In the genomic region with DNA sequence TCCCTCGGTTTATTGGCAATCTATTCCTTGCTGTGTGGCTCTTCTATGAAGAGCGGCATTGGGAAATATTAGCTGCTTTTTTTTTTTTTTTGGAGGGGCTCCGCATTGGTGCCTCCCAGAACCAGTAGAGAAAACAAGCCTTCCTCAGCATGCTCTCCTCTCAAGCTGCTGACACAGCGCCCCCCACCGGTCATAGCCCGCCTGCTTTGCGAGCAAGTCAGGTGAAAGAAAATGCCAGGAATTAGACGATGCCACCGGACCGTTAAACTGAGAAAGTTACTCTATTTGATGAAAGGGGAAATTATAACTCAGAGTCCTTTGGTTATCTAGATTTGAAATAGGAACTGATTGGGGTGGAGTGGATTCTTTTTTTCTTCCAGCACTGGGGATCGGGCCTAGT, we compare ENCODE assay signal across 13 mouse cellular contexts. TPM values are rescaled to one million over a fixed set of nuclear protein-coding genes. Genes with fewer than 3 reads are reported as not detected.
DNase-seq lines count a peak whose midpoint lies in the region; ATAC-seq and TF ChIP-seq lines count a peak whose summit lies in the region.
"Had no signal": no experiment of that assay in that cellular context is flagged by ENCODE, and none has a peak within 500 bp of the region (broad histone marks: within the 10 kb centered on the region; RNA-seq: fewer than 3 reads in every experiment).

No protein-coding gene starts in this region.

- no peak overlapping the region for H3K27ac ChIP-seq in hindbrain, postnatal 0 days
- H3K27ac ChIP-seq in hindbrain, embryonic 10.5 days = no peak overlapping the region
- H3K27ac ChIP-seq: heart, adult 2 months had no signal

- H3K4me1 ChIP-seq in hindbrain, postnatal 0 days (ENCODE audit: insufficient read depth, low read length) = peaks cover 3% of the 10 kb centered on the region; the same call in 1 of the 2 replicates
- peaks cover 7% of the 10 kb centered on the region; the same call in 1 of the 2 replicates for H3K4me1 ChIP-seq in hindbrain, embryonic 10.5 days (replicated peaks)

- H3K9me3 ChIP-seq in hindbrain, postnatal 0 days (ENCODE audit: low read length) = no peaks in the 10 kb centered on the region
- H3K9me3 ChIP-seq in hindbrain, embryonic 10.5 days = 0 out of 2 replicates have a peak, but pooled peaks cover 5% of the 10 kb centered on the region

- no peaks in the 10 kb centered on the region for H3K27me3 ChIP-seq in hindbrain, postnatal 0 days (ENCODE audit: insufficient read depth, low read length)
- no peaks in the 10 kb centered on the region for H3K27me3 ChIP-seq in hindbrain, embryonic 10.5 days (ENCODE audit: insufficient read depth, poor library complexity, severe bottlenecking)

- H3K36me3 ChIP-seq in hindbrain, postnatal 0 days (ENCODE audit: insufficient read depth, low read length) = no peaks in the 10 kb centered on the region
- H3K36me3 ChIP-seq in hindbrain, embryonic 10.5 days = peaks cover 9% of the 10 kb centered on the region

- no peak overlapping the region for H3K9ac ChIP-seq in hindbrain, postnatal 0 days (replicated peaks; ENCODE audit: low read length)

- 77% methylated on average over 11 of the region's 11 CpGs for WGBS in hindbrain, postnatal 0 days
- WGBS in hindbrain, embryonic 10.5 days = 79% methylated on average over 11 of the region's 11 CpGs

- TF ChIP-seq CTCF in hindbrain, postnatal 0 days (IDR thresholded peaks at IDR 0.05; ENCODE audit: low read depth) = peak; percentile 36; the same call in 1 of the 2 replicates

- no peak for ATAC-seq in hindbrain, postnatal 0 days
- no peak for ATAC-seq in monocyte, adult 5-6 weeks (replicated peaks; ENCODE audit: insufficient number of reproducible peaks, low FRiP score, low TSS enrichment, poor library complexity, severe bottlenecking)

- H3K4me3 ChIP-seq in hindbrain, postnatal 0 days (ENCODE audit: low read length) = no peak overlapping the region
- no peak overlapping the region for H3K4me3 ChIP-seq in hindbrain, embryonic 10.5 days
- H3K4me3 ChIP-seq: heart, adult 2 months had no signal

- DNase-seq in hindbrain, postnatal 0 days (ENCODE audit: low spot score) = peak; percentile 43
- no peak for DNase-seq in hindbrain, embryonic 10.5 days (ENCODE audit: low spot score)
- DNase-seq in retina, postnatal 1 day = peak; percentile 25
- DNase-seq in retina, embryonic 14.5 days (ENCODE audit: low spot score) = no peak
- DNase-seq in frontal cortex, postnatal 36 days (ENCODE audit: low spot score in 2 of 2) = peak; percentile 50 to 56
- peak; percentile 59 for DNase-seq in testis, postnatal 10 days (ENCODE audit: low spot score)
- no peak for DNase-seq in adrenal gland, adult 2 months
- DNase-seq: heart, adult 2 months; heart, postnatal 14 days; kidney, adult 18-20 months; lung, adult 2 months; thymus, postnatal 25 days had no signal

- no peak overlapping the region for H3K4me2 ChIP-seq in hindbrain, postnatal 0 days (ENCODE audit: low read depth, low read length)

RNA-seq across cellular contexts. Expression of gene B3glct, which starts 14.5 kb away (rescaled TPM):
- total RNA-seq in hindbrain, postnatal 0 days (2014; rRNA removed) = 18.7 and 22.4 TPM in 2 replicates
- 13.1 and 14.4 TPM in 2 replicates for polyA plus RNA-seq in hindbrain, postnatal 0 days (2015; fragmentation: Nextera tagmentation; extraction: Ambion mirVana)
- 11.9 and 14.9 TPM in 2 replicates for polyA plus RNA-seq in hindbrain, embryonic 10.5 days (2016; fragmentation: Nextera tagmentation; extraction: Ambion mirVana)
- 1.9 to 6.3 TPM (median 2.4 TPM) in 3 replicates for total RNA-seq in monocyte, adult 5-6 weeks (2017)
- 10 to 100 TPM; 20.3 to 24.7 TPM for total RNA-seq in adrenal gland, adult 2 months (2021)
- polyA plus RNA-seq in adrenal gland, adult 2 months (2012; rRNA removed) = 8.1 and 11.2 TPM in 2 replicates

RNA-seq across cellular contexts. Expression of gene Hsph1, which starts 56.4 kb away (rescaled TPM):
- 18.9 and 21.0 TPM in 2 replicates for total RNA-seq in hindbrain, postnatal 0 days (2014; rRNA removed)
- polyA plus RNA-seq in hindbrain, postnatal 0 days (2015; fragmentation: Nextera tagmentation; extraction: Ambion mirVana) = 59.4 and 60.8 TPM in 2 replicates
- polyA plus RNA-seq in hindbrain, embryonic 10.5 days (2016; fragmentation: Nextera tagmentation; extraction: Ambion mirVana) = 95.4 and 120 TPM in 2 replicates
- total RNA-seq in monocyte, adult 5-6 weeks (2017) = 27.5 to 77.0 TPM (median 49.1 TPM) in 3 replicates
- 100 to 1,000 TPM; 116 to 371 TPM for total RNA-seq in adrenal gland, adult 2 months (2021)
- 5.1 and 23.5 TPM in 2 replicates for polyA plus RNA-seq in adrenal gland, adult 2 months (2012; rRNA removed)

Comparison
In these comparisons a context has a peak if more than half of its experiments do, and no peak if none do; other contexts are left out.
1. DNase-seq: peak in hindbrain, postnatal 0 days (single experiment), retina, postnatal 1 day (single experiment), frontal cortex, postnatal 36 days (2 of 2) and testis, postnatal 10 days (single experiment); none in hindbrain, embryonic 10.5 days (single experiment), retina, embryonic 14.5 days (single experiment) and adrenal gland, adult 2 months (single experiment).